Mouse (Mus musculus): ENCODE measurements at regions not wholly inside any gene's neighbourhood (a gene's known extent, or its start where the extent isn't known, plus 50 kb on each side); places are given as distances from the start of the nearest gene placed in this dataset.

GRCm38 (mm10) chr6:99792353-99792752 lies 66.2 kb upstream of the Prok2 start:
- Histone ChIP-seq H3K9ac (no peak overlapping the region), H3K36me3 (no peaks in the 10 kb centered on the region), H3K27ac (no peak overlapping the region), H3K27me3 (0 out of 2 replicates have a peak, but pooled peaks cover 12% of the 10 kb centered on the region), H3K4me1 (replicated peaks) (no peaks in the 10 kb centered on the region), H3K4me2 (no peak overlapping the region), H3K4me3 (no peak overlapping the region), H3K9me3 (replicated peaks) (no peaks in the 10 kb centered on the region)
- WGBS, result 70% methylated on average over 10 of the region's 10 CpGs
- ATAC-seq (replicated peaks; ENCODE audit: insufficient number of reproducible peaks, insufficient read depth, low FRiP score, low read depth), result no peak

- Histone ChIP-seq H3K4me2 (no peak overlapping the region), H3K9me3 (replicated peaks) (no peaks in the 10 kb centered on the region), H3K4me3 (no peak overlapping the region), H3K4me1 (replicated peaks) (no peaks in the 10 kb centered on the region), H3K36me3 (no peaks in the 10 kb centered on the region), H3K27me3 (no peaks in the 10 kb centered on the region), H3K9ac (no peak overlapping the region), H3K27ac (no peak overlapping the region)
- 73% methylated on average over 7 of the region's 7 CpGs for WGBS
- ATAC-seq (replicated peaks; ENCODE audit: insufficient number of reproducible peaks, insufficient read depth, low FRiP score, low read depth), result no peak
Observed at GRCm38 (mm10) chr6:99786977-99787376, 60.8 kb upstream of the Prok2 start.

GRCm38 (mm10) chr6:99785212-99785611 lies 59.0 kb upstream of the Prok2 start:
- Histone ChIP-seq H3K4me2 (no peak overlapping the region), H3K27me3 (no peaks in the 10 kb centered on the region), H3K36me3 (no peaks in the 10 kb centered on the region), H3K9ac (no peak overlapping the region), H3K4me3 (no peak overlapping the region), H3K9me3 (replicated peaks) (no peaks in the 10 kb centered on the region), H3K4me1 (replicated peaks) (no peaks in the 10 kb centered on the region), H3K27ac (no peak overlapping the region)
- 71% methylated on average over 6 of the region's 6 CpGs for WGBS
- no peak for ATAC-seq (replicated peaks; ENCODE audit: insufficient number of reproducible peaks, insufficient read depth, low FRiP score, low read depth)

DNA sequence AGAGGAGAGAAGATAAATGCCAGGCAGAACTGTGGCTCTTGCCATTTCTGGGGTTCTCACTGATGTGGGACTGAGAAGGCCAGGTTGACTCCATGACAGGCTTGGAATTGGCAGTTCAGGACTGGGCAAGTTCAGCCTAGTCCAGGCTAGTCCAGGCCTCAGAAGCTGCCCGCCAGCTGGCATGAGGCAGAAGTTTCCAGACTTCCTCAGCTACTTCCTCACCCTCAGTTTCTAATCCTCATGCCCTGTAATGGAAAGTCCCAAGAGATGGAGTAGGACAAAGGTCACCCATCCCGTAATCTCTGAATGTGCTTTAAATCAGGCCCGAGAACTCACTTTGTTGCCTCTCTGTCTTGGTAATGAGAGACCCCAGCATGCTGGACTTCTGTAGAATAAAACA lies 58.6 kb upstream of the Prok2 start:
- ATAC-seq (replicated peaks; ENCODE audit: insufficient number of reproducible peaks, insufficient read depth, low FRiP score, low read depth), result no peak
- H3K4me2 ChIP-seq, result no peak overlapping the region

DNA sequence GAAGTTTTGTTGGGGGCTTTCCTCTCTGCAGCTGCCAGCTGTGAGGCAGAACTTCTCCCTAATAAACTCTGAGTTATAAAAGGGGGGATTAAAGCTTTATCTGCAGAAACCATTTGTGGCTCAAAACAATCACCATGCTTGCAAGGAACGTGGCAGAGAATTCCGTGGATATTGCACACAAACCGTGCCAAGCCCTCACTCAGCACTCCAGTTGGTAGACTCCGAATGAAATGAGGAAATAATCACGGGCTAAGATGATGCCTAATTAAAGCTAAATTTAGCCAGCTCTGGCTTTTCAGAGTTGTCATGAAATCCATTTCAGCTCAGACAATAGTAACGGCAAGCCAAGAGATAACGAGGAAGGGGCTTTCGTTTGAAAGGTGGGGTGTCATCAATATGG lies 58.1 kb upstream of the Prok2 start:
- ATAC-seq (replicated peaks; ENCODE audit: insufficient number of reproducible peaks, insufficient read depth, low FRiP score, low read depth), result no peak
- no peaks in the 10 kb centered on the region for H3K27me3 ChIP-seq
- no peaks in the 10 kb centered on the region for H3K9me3 ChIP-seq (replicated peaks)
- H3K27ac ChIP-seq, result no peak overlapping the region
- H3K9ac ChIP-seq, result no peak overlapping the region
- no peaks in the 10 kb centered on the region for H3K4me1 ChIP-seq (replicated peaks)
- no peak overlapping the region for H3K4me3 ChIP-seq
- no peak overlapping the region for H3K4me2 ChIP-seq
- 58% methylated on average over 8 of the region's 8 CpGs for WGBS
- H3K36me3 ChIP-seq, result no peaks in the 10 kb centered on the region

More for the DNA sequence above, 58.6 kb upstream of the Prok2 start:
- H3K36me3 ChIP-seq, result no peaks in the 10 kb centered on the region
- H3K9ac ChIP-seq, result no peak overlapping the region
- H3K4me1 ChIP-seq (replicated peaks), result no peaks in the 10 kb centered on the region
- no peaks in the 10 kb centered on the region for H3K9me3 ChIP-seq (replicated peaks)
- no peak overlapping the region for H3K27ac ChIP-seq
- no peak overlapping the region for H3K4me3 ChIP-seq
- H3K27me3 ChIP-seq, result no peaks in the 10 kb centered on the region
- 75% methylated on average over 3 of the region's 3 CpGs for WGBS

DNA sequence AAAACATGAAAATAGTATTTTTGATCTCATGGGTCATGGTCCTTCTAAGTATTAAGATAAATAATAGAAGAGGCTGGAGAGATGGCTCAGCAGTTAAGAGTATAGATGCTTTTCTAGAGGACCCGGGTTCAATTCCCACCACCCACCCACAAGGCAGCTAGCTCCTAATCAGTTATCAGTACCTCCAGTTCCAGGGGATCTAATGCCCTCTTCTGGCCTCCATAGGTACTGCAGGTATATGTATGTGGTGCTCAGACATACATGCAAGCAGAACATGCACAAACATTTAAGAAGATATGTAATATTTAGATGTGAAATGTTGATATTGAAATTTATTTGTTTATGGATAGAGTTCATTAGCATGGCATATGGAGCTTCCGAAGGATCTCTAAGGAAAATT lies 56.8 kb upstream of the Prok2 start:
- H3K27me3 ChIP-seq, result no peaks in the 10 kb centered on the region
- H3K4me3 ChIP-seq, result no peak overlapping the region
- H3K4me2 ChIP-seq, result no peak overlapping the region
- H3K27ac ChIP-seq, result no peak overlapping the region
- ATAC-seq (replicated peaks; ENCODE audit: insufficient number of reproducible peaks, insufficient read depth, low FRiP score, low read depth), result no peak
- H3K9me3 ChIP-seq (replicated peaks), result no peaks in the 10 kb centered on the region
- H3K9ac ChIP-seq, result no peak overlapping the region
- 73% methylated on average over 2 of the region's 2 CpGs for WGBS
- no peaks in the 10 kb centered on the region for H3K36me3 ChIP-seq
- no peaks in the 10 kb centered on the region for H3K4me1 ChIP-seq (replicated peaks)

All from heart, embryonic 15.5 days (tissue).